Mouse (Mus musculus): ENCODE data around the gene Arpc2.

The Arpc2 gene

GRCm38 (mm10) chr1:74239162-74239561 is 3.3 kb downstream of the Arpc2 start:
- peak; percentile 44 for DNase-seq (ENCODE audit: low spot score)

- no peak for DNase-seq (ENCODE audit: low spot score)
Observed at GRCm38 (mm10) chr1:74239618-74240017, 3.7 kb downstream of the Arpc2 start.

GRCm38 (mm10) chr1:74240311-74240710 is 4.4 kb downstream of the Arpc2 start:
- no peak for DNase-seq (ENCODE audit: low spot score)

GRCm38 (mm10) chr1:74240832-74241231 is 4.9 kb downstream of the Arpc2 start:
- no peak for DNase-seq (ENCODE audit: low spot score)

- DNase-seq (ENCODE audit: low spot score), result no peak
Observed at GRCm38 (mm10) chr1:74245525-74245924, 9.6 kb downstream of the Arpc2 start.

- DNase-seq (ENCODE audit: low spot score), result no peak
Observed at GRCm38 (mm10) chr1:74248799-74249198, 12.9 kb downstream of the Arpc2 start.

- DNase-seq (ENCODE audit: low spot score), result no peak
Observed at GRCm38 (mm10) chr1:74249331-74249980, 13.6 kb downstream of the Arpc2 start.

GRCm38 (mm10) chr1:74250096-74250495 is 14.2 kb downstream of the Arpc2 start:
- no peak for DNase-seq (ENCODE audit: low spot score)

GRCm38 (mm10) chr1:74255704-74256345 is 19.9 kb downstream of the Arpc2 start:
- no peak for DNase-seq (ENCODE audit: low spot score)

GRCm38 (mm10) chr1:74256782-74257181 is 20.9 kb downstream of the Arpc2 start:
- no peak for DNase-seq (ENCODE audit: low spot score)

- DNase-seq (ENCODE audit: low spot score), result no peak
Observed at GRCm38 (mm10) chr1:74262510-74262909, 26.6 kb downstream of the Arpc2 start.

- no peak for DNase-seq (ENCODE audit: low spot score)
Observed at GRCm38 (mm10) chr1:74268750-74269149, 32.9 kb downstream of the Arpc2 start.

- DNase-seq (ENCODE audit: low spot score), result no peak
Observed at GRCm38 (mm10) chr1:74271659-74272058, 35.8 kb downstream of the Arpc2 start.

- no peak for DNase-seq (ENCODE audit: low spot score)
Observed at GRCm38 (mm10) chr1:74275015-74275414, 39.1 kb downstream of the Arpc2 start.

- DNase-seq (ENCODE audit: low spot score), result no peak
Observed at GRCm38 (mm10) chr1:74277041-74277440, 41.2 kb downstream of the Arpc2 start.

GRCm38 (mm10) chr1:74277883-74278537 is 42.1 kb downstream of the Arpc2 start:
- no peak for DNase-seq (ENCODE audit: low spot score)

- DNase-seq (ENCODE audit: low spot score), result no peak
Observed at GRCm38 (mm10) chr1:74278538-74278937, 42.7 kb downstream of the Arpc2 start, which contains the start of gene Gpbar1. Gpbar1 (plus strand) TSS chr1:74278550.

GRCm38 (mm10) chr1:74278988-74279387 is 43.1 kb downstream of the Arpc2 start:
- no peak for DNase-seq (ENCODE audit: low spot score)

- no peak for DNase-seq (ENCODE audit: low spot score)
Observed at GRCm38 (mm10) chr1:74280591-74281325, 44.9 kb downstream of the Arpc2 start.

GRCm38 (mm10) chr1:74281372-74281771 is 45.5 kb downstream of the Arpc2 start:
- no peak for DNase-seq (ENCODE audit: low spot score)

- no peak for DNase-seq (ENCODE audit: low spot score)
Observed at GRCm38 (mm10) chr1:74281886-74282285, 46.0 kb downstream of the Arpc2 start.

- no peak for DNase-seq (ENCODE audit: low spot score)
Observed at GRCm38 (mm10) chr1:74282896-74283625, 47.2 kb downstream of the Arpc2 start.
